Mouse (Mus musculus) retina, postnatal 7 days (tissue): ENCODE results near the gene Cyp39a1.

ENCODE experiments used
- DNase-seq: peaks from one replicate; pipeline ENCODE4 v3.0.0-alpha.2; 2012; ENCODE audit warnings: low read depth, low spot score

Gene Cyp39a1

GRCm38 (mm10) chr17:43758607-43759259, 91.5 kb downstream of the Cyp39a1 start:
- DNase-seq, result no peak

- DNase-seq, result no peak
Observed at GRCm38 (mm10) chr17:43784531-43784930, 117.3 kb downstream of the Cyp39a1 start.

DNA sequence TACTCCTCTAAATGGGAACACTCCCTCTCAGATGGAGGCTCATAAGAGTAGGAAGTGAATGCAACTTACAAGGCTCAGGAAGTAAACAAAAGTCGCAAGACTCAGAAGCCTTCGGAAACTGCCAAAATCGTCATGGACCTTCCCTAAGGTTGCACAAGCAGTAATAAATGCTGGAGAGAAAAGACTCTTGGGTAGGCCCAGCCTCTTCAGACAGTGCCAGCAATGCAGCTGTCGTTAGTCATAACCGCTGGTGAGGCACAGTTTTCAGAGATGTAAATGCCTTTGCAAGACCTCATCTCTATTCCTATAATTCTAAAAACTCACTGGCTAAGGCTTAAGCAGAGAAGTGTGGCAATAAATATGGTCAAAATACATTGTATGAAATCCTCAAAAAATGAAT, 121.0 kb downstream of the Cyp39a1 start:
- no peak for DNase-seq

DNA sequence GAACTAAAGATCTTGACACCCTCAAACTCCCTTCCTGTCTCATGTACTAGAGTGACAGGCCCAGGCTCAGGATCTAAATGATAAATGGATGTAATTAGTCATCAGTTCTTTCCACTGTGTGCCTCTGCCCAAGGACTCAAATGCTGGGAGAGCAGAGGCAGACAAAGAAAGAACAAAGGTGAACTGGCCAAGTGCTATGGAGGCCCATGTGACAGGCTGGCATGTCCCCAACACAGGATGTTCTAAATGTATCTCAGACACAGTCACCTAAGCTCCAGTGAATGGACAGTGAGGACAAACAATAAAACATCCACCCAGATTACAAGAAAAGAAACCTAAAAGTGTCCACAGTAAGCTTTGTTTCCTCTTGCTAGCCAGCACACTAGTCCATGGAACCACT, 122.2 kb downstream of the Cyp39a1 start:
- no peak for DNase-seq

GRCm38 (mm10) chr17:43791751-43792150, 124.5 kb downstream of the Cyp39a1 start:
- DNase-seq, result no peak

GRCm38 (mm10) chr17:43794731-43795280, 127.6 kb downstream of the Cyp39a1 start:
- DNase-seq, result no peak
